Mouse (Mus musculus) splenic B cell, adult 2 months (primary cell): ENCODE measurements at regions not wholly inside any gene's neighbourhood (a gene's known extent, or its start where the extent isn't known, plus 50 kb on each side); places are given as distances from the start of the nearest gene placed in this dataset.
"Not testable (repeated sequence)": the region's sequence is repeated elsewhere in the genome, so short reads cannot be mapped to it uniquely, and the experiment has no call there.

Source experiments
- DNase-seq: peaks from one replicate; pipeline ENCODE4 v3.0.0-alpha.2; 2011; ENCODE audit warnings: low read depth, low spot score
- H3K27me3 ChIP-seq: 2 replicates; pipeline ENCODE4 v1.6.1; 2012; ENCODE audit warnings: mild to moderate bottlenecking, low read length, moderate library complexity, mixed read lengths; ENCODE audit not compliant: control insufficient read depth, poor library complexity, insufficient read depth, severe bottlenecking
- H3K36me3 ChIP-seq: 2 replicates; pipeline ENCODE4 v1.6.1; 2012; ENCODE audit warnings: mild to moderate bottlenecking, low read length, moderate library complexity, mixed read lengths; ENCODE audit not compliant: control insufficient read depth, poor library complexity, insufficient read depth, severe bottlenecking

DNA sequence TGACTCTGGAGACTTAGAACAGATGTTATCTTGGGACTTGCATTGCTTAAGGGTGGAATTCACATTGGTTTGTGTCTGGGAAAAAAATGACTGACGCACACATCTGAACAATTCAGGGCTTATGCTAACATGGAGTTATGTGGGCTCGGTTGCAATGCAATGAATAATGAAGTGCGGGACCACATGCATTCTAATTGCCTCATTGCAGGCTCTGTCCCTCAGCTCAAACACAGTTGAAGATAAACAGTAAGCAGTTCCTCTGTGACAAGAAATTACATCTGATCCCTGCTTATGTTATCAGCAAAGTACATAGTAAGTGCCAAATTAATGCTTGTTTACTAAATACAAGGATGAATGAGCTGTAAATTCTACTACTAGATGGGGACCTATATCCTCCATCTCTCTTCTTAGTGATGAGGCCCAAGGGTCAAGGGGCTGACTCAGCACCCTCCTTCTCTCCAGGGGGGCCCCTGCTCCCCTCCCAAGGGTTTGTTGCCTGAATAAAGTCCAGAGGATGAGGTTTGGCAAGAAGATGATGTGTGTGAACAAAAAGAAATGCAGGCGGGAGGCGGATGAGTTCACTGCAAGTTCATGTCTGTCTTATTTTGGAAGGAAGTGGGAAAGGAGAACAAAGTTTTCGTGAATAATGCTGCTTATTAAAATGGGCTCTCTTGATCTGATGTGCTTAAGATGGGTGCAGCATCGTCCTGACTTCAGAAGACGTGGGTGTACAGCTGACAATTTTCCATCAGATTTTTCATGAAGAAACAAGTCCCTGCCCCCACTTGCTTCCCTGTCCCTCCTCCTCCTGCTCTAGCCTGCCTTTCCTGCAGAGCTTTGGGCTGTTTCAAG, 533.1 kb downstream of the Shisa9 start:
- no peak for DNase-seq
- Histone ChIP-seq H3K27me3 (no peaks in the 10 kb centered on the region), H3K36me3 (no peaks in the 10 kb centered on the region)

DNA sequence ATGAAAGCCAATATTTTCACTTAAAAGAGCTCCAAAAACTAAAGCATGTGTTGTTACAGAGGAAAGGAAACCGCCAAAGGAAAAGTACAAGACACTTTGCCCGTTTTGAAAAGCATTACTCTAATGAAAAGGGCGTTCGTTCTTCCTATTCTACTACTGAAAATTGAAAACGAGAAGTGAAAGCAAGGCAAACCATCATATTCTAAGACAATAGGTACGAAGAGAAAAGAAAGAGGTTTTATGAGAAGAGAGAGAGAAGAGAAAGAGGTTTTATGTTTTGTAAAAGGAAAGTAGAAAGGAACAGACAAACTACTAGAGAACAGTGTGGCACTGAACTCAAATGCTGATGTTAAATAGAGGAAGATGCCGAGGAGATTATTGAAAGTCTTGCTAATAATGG, 534.4 kb downstream of the Shisa9 start:
- no peaks in the 10 kb centered on the region for H3K27me3 ChIP-seq
- no peaks in the 10 kb centered on the region for H3K36me3 ChIP-seq
- no peak for DNase-seq

DNA sequence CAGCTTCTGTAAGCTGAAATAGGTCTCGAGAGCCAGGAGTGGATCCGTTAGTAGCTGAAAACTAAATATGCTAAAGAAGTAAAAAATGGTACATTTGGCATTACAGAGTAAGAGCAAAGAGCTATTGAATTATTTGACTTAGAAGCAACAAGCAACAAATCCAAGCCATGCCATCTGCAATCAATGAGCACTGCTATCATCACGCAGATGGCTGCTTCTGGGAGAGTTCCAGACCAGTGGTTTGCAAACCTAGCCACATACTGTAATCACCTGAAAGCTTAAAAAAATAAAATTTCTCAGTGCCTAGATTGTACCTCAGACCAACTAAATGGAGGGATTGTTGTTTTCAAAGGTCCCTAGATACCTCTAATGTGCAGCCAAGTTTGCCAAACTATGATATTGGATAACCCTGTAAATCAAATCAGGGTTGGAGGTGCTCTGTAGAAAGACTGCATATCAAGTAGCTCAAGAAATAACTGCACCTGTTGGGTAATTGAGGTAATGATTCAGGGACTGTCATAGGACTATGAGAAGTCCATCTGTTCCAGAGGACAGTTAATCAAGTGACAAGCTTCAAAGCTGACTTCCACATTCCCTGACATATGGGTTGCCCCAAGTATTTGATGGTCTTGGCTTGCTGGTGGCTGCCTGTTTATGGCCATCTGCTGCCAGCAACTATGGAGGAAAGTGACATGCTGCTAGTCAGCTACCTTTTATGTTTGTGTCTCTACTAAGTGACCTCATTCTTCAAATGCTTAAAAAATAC, 538.0 kb downstream of the Shisa9 start:
- no peak for DNase-seq
- no peaks in the 10 kb centered on the region for H3K36me3 ChIP-seq
- no peaks in the 10 kb centered on the region for H3K27me3 ChIP-seq

DNA sequence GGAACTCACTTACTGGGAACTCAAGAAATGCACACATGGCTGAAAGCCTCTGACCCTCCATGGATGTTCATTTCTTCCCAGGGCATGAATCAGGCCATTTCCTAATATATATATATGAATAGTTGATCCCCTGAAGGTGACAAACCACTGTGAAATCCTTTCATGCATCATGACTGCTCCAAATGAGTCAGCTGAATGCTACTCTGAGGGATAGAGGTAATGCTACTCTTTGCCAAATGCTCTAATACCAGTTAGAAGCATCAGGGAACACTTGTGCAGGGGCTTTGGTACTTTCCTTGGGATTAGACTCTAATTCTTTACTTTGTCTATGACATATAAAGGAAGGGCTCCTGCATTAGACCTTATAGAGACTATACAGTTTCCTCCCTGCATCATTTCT, 561.0 kb upstream of the Ercc4 start:
- no peaks in the 10 kb centered on the region for H3K27me3 ChIP-seq
- DNase-seq = no peak
- H3K36me3 ChIP-seq = no peaks in the 10 kb centered on the region

DNA sequence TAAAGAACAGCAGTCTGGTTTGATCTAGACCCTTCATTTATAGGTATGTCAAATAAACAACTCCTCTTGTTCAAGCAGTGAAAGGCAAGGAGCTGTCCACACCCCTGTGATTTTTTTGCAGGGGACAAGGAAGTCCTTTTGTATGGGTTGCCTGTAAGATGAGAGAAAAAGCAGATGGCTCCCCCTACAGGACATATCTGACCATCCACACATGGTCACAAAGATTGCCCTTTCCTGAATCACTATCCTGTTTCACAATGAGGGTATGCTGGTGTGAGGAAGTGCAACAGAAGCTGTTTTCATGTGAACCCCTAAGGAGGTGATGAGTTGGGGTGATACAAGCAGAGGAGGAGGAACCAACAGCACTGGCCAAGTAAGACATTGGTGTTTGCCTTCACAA, 520.6 kb upstream of the Ercc4 start:
- DNase-seq = no peak
- no peaks in the 10 kb centered on the region for H3K36me3 ChIP-seq
- H3K27me3 ChIP-seq = no peaks in the 10 kb centered on the region

DNA sequence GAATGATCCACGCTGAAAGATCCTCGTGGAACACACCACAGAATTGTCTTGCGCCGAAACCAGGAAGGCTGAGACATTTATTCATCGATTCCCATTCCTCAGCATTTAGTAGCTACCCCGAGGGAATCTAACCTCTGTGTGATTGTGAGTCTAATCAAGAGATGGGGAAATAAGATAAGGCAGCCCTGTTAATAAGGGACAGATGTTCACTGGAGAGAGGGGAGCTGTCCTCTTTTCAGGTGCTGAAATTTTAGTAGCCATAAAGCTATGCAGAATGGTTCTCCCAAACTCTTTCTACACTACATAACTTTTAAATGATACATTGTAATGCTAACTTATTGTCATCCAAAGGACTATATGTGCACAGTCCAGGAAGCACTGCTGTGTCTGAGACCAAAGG, 501.2 kb upstream of the Ercc4 start:
- Histone ChIP-seq H3K27me3 (no peaks in the 10 kb centered on the region), H3K36me3 (no peaks in the 10 kb centered on the region)
- no peak for DNase-seq

DNA sequence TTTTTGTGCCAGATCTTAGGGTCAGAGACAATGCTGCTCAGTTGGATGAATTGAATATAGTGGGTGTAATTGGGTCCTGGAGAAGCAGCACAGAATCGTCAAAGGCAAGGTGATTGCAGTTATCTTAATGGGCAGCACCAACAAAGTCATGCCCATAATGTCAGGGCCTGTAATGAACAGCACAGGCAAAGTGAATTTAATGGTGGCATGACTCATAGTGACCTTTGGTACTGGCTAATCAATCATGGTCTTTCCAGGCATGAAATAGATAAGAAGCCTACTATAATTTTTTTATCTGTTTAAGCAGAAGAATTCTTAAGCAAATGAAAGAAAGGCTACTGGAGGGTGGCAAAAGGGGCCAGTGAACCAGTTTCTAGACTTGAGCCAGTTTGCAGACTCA, 498.4 kb upstream of the Ercc4 start:
- no peak for DNase-seq
- Histone ChIP-seq H3K36me3 (no peaks in the 10 kb centered on the region), H3K27me3 (no peaks in the 10 kb centered on the region)

DNA sequence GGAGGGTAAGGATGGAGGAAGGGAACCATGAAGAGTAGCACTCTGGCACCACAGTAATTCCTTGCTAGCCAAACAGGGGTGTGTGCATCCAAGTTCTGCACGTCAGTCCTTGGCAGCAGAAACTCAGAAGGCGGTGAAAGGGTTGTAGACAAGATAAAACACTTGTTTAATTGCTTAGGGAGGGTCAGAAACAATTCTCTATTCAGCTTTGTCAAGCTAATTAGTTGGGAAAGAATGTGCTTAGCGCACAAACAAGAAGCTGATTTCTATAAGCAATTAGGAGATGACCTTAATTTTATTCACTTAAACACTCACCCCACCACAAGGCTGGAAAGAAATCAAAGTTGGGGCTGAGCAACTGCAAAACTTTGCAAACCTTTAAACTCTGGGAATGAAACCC, 491.7 kb upstream of the Ercc4 start:
- DNase-seq = no peak
- H3K36me3 ChIP-seq = no peaks in the 10 kb centered on the region
- no peaks in the 10 kb centered on the region for H3K27me3 ChIP-seq

DNA sequence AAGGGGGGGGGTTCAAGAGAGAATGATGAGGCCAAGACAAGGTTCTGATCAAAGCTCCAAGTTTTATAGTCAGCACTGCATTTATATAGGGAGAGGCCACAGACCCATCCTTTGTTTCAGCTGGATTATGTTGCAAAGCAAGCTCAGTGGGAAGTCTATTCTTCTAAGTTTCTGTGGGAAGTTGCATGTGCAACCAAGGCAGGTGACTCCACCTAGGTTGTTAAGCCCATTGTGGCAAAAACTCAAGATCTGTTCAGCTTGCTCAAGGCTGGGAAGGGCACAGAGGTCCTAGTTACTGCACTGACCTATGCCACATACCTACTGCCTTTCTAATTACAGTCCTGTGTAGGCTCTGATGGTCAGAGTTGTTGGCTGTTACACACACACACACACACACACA, 477.0 kb upstream of the Ercc4 start:
- Histone ChIP-seq H3K36me3 (no peaks in the 10 kb centered on the region), H3K27me3 (no peaks in the 10 kb centered on the region)
- no peak for DNase-seq

DNA sequence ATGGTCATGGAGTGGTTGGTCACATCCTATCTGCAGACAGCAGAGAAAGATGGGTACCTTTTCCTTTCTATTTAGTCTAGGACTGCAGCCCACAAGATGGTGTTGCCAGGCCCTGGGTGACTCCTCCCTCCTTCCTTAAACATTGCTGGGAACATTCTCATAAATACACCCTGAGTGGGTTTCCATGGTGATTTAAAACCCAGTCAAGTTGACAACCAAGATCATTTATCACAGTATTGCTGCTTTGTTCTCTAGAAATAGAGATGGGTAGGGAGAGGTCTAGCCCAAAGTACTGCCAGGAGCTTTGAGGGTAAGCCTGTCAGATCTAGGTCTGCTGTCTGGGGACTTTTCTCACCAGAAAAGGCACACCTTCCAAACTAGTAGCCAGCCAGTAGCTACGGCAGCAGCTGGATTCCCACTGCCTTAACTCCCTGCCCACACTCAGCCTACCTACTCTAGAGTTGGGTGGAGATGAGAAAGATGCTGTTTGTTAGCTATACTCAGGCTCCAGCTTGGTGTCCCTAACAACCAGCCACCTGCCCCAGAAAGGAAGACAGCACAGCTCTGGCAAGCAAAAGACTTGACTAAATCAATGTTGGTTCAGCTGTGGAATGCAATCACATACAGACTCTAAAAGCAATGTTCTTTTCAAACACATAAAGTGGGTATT, 470.4 kb upstream of the Ercc4 start:
- Histone ChIP-seq H3K27me3 (no peaks in the 10 kb centered on the region), H3K36me3 (no peaks in the 10 kb centered on the region)
- DNase-seq = no peak

DNA sequence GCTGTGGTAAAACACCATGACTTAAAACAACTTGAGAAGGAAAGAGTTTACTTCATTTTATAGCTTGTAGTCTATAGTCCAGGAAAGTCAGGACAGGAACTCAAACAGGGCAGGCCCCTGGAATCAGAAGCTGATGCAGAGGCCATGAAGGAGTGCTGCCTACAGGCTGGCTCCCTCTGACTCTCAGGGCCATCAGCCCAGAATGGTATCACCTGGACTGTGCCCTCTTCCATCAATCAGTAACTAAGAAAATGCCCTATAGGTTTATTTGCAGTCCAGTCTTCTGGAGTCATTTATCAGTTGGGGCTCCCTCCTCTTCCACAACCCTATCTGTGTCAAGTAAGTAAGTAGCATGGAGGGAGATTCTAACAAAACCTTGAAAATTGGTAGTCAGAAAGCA, 466.4 kb upstream of the Ercc4 start:
- no peaks in the 10 kb centered on the region for H3K36me3 ChIP-seq
- no peak for DNase-seq

DNA sequence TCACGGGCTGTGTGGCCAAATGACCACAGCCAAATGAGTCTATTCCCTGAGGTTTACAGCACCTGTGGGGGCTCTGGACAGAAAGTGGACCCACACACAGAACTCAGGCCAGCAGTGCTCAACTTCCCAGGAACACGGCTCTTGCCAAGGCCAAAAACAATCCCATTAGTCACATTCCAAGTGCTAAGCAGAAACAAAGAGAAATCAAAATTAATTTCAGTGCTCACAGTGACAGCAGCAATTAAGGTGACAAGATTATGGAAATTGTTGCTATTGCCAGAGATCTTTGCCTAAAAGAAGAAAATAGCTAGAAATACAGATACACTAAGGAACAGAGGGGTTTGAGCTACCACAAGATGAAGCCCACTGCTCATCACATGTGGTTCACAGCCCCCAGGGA, 464.9 kb upstream of the Ercc4 start:
- DNase-seq = no peak
- Histone ChIP-seq H3K27me3 (no peaks in the 10 kb centered on the region), H3K36me3 (no peaks in the 10 kb centered on the region)

More for the DNA sequence above, 466.4 kb upstream of the Ercc4 start:
- no peaks in the 10 kb centered on the region for H3K27me3 ChIP-seq

DNA sequence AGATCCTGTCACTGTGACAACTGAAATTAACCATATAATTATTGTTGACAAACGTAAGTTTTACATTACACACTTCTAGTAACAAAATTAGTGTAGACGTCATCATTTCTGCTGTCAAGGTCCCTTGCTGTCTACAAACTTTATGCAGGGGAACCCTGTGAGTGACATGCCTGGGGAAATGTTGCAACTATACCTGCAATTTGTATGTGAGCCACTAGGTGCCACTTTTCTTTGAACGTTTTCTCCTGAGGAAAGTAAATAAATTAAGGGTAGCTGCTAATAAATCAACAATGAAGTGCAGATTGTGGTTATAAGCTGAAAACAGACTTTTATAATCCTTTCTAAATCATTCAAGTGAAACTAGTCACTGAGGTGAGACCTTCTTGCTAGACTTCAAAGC, 457.3 kb upstream of the Ercc4 start:
- no peak for DNase-seq

DNA sequence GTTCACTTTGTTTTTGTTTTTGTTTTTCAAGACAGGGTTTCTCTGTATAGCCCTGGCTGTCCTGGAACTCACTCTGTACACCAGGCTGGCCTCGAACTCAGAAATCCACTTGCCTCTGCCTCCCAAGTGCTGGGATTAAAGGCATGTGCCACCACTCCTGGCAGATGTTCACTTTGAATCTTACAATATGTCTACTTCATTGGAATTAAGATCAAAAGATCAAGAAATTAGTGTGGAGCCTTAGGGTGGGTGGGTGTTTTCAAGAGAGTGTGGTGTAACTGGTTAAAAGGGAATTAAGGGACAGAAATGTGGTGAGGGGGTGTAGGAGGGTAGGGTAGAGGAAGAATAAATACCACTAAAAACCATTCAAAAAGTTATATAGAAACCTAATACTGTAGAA, 435.8 kb upstream of the Ercc4 start:
- not testable (repeated sequence) for H3K36me3 ChIP-seq, H3K27me3 ChIP-seq, DNase-seq

More for the DNA sequence above, 457.3 kb upstream of the Ercc4 start:
- H3K36me3 ChIP-seq = no peaks in the 10 kb centered on the region
- H3K27me3 ChIP-seq = no peaks in the 10 kb centered on the region

DNA sequence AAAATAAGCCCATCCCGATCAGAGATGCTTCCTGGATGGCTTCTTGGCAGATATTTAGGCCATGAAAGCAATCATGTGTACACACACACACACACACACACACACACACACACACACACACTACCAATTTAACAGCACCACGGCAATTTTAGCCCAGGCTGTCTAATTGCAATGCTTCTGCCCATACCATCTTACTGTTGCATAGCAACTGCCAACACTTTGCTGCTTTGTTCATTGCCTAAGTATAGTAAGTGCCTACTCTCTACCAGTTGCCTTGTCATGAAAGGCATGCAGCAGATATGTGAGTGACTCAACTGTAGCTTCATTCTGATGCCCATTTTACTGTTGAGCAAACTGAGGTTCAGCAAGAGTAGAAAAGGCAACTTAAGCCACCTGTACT, 428.0 kb upstream of the Ercc4 start:
- H3K27me3 ChIP-seq = no peaks in the 10 kb centered on the region
- H3K36me3 ChIP-seq = no peaks in the 10 kb centered on the region
- no peak for DNase-seq
